Mouse (Mus musculus) embryonic facial prominence, embryonic 15.5 days (tissue): ENCODE measurements around the gene Nudt22. TPM values are rescaled to one million over a fixed set of nuclear protein-coding genes. Genes with fewer than 3 reads are reported as not detected.
A peak's percentile ranks its signal among the peaks of the same experiment; 100 is the strongest.

ENCODE experiments used
- ATAC-seq: fragments of 200-750 bp; cut with Nextera tagmentation; 2 replicates; pipeline ENCODE4 v1.8.0; 2017; ENCODE audit warnings: low read depth, moderate TSS enrichment; ENCODE audit not compliant: insufficient number of reproducible peaks, low FRiP score, low TSS enrichment
- H3K27ac ChIP-seq: fragments of 300-500 bp; sonication (generic); replicated peaks from 2 replicates; pipeline ENCODE4 v1.5.1; 2015; ENCODE audit warnings: mild to moderate bottlenecking, inconsistent platforms
- H3K27me3 ChIP-seq: fragments of 300-500 bp; sonication (generic); 2 replicates; pipeline ENCODE4 v1.6.1; 2015; ENCODE audit warnings: inconsistent platforms
- H3K36me3 ChIP-seq: fragments of 300-500 bp; sonication (generic); 2 replicates; pipeline ENCODE4 v1.6.1; 2015; ENCODE audit warnings: mild to moderate bottlenecking, inconsistent platforms
- H3K4me1 ChIP-seq: fragments of 300-500 bp; sonication (generic); 2 replicates; pipeline ENCODE4 v1.6.1; 2015; ENCODE audit warnings: inconsistent platforms
- H3K4me2 ChIP-seq: fragments of 300-500 bp; sonication (generic); replicated peaks from 2 replicates; pipeline ENCODE4 v1.6.1; 2015; ENCODE audit warnings: mild to moderate bottlenecking, inconsistent platforms
- H3K4me3 ChIP-seq: fragments of 300-500 bp; sonication (generic); replicated peaks from 2 replicates; pipeline ENCODE4 v1.5.1; 2015; ENCODE audit warnings: mild to moderate bottlenecking, inconsistent platforms
- H3K9ac ChIP-seq: fragments of 300-500 bp; sonication (generic); 2 replicates; pipeline ENCODE4 v1.6.1; 2015; ENCODE audit warnings: inconsistent platforms
- H3K9me3 ChIP-seq: fragments of 300-500 bp; sonication (generic); replicated peaks from 2 replicates; pipeline ENCODE4 v1.6.1; 2016; ENCODE audit warnings: inconsistent platforms
- WGBS: fragments of 180-500 bp; shearing (Covaris S2); methylation state at CpG from one replicate; pipeline ENCODE4 v1.1.7; 2015; 5-methylcytosine and 5-hydroxymethylcytosine counted together
- polyA plus RNA-seq: library from polyadenylated mRNA; unstranded; fragments of >200 nt; fragmentation: Nextera tagmentation; extraction: Ambion mirVana; gene quantifications from 2 replicates; pipeline ENCODE4 v1.2.1, GENCODE M21; 2015

The Nudt22 gene
- polyA plus RNA-seq, 1 experiment from 2014 or later: 24.1 TPM

GRCm38 (mm10) chr19:6952712-6953037 is 43.2 kb downstream of the Nudt22 start:
- no peak for ATAC-seq
- Histone ChIP-seq H3K27ac (peak overlapping the region; percentile 97), H3K36me3 (peaks cover 44% of the 10 kb centered on the region), H3K27me3 (no peaks in the 10 kb centered on the region), H3K9me3 (no peaks in the 10 kb centered on the region), H3K4me1 (peaks cover 37% of the 10 kb centered on the region), H3K4me2 (peak overlapping the region; percentile 95), H3K9ac (peak overlapping the region; percentile 63; the same call in 1 of the 2 replicates), H3K4me3 (peak overlapping the region; percentile 58)
- 8% methylated on average over 3 of the region's 3 CpGs for WGBS

- Histone ChIP-seq H3K9me3 (no peaks in the 10 kb centered on the region), H3K9ac (peak overlapping the region; percentile 63), H3K4me2 (peak overlapping the region; percentile 95), H3K27me3 (no peaks in the 10 kb centered on the region), H3K4me1 (peaks cover 38% of the 10 kb centered on the region), H3K4me3 (peak overlapping the region; percentile 58), H3K27ac (peak overlapping the region; percentile 97), H3K36me3 (peaks cover 39% of the 10 kb centered on the region)
- ATAC-seq: no peak
- WGBS: 1% methylated on average over 31 of the region's 31 CpGs
Measured at GRCm38 (mm10) chr19:6951994-6952711, 43.8 kb downstream of the Nudt22 start.

GRCm38 (mm10) chr19:6951381-6951968 is 44.4 kb downstream of the Nudt22 start:
- peak overlapping the region; percentile 97 for H3K27ac ChIP-seq
- peaks cover 39% of the 10 kb centered on the region for H3K4me1 ChIP-seq
- H3K4me2 ChIP-seq: peak overlapping the region; percentile 95
- H3K36me3 ChIP-seq: peaks cover 32% of the 10 kb centered on the region
- H3K9me3 ChIP-seq: no peaks in the 10 kb centered on the region
- H3K4me3 ChIP-seq: peak overlapping the region; percentile 58
- H3K27me3 ChIP-seq: no peaks in the 10 kb centered on the region
- peak overlapping the region; percentile 68 for H3K9ac ChIP-seq
- under 1% methylated on average over 35 of the region's 35 CpGs for WGBS
- peak; percentile 85 for ATAC-seq

- no peaks in the 10 kb centered on the region for H3K9me3 ChIP-seq
- H3K27ac ChIP-seq: peak overlapping the region; percentile 97
- H3K4me2 ChIP-seq: peak overlapping the region; percentile 95
- no peaks in the 10 kb centered on the region for H3K27me3 ChIP-seq
- peaks cover 25% of the 10 kb centered on the region for H3K36me3 ChIP-seq
- H3K4me3 ChIP-seq: peak overlapping the region; percentile 58
- peaks cover 39% of the 10 kb centered on the region for H3K4me1 ChIP-seq
- WGBS: under 1% methylated on average over 28 of the region's 28 CpGs
- peak overlapping the region; percentile 68 for H3K9ac ChIP-seq
- ATAC-seq: peak; percentile 25; the same call in 1 of the 2 replicates
Measured at GRCm38 (mm10) chr19:6950613-6951153, 45.2 kb downstream of the Nudt22 start.

GRCm38 (mm10) chr19:6949951-6950350 is 46.0 kb downstream of the Nudt22 start:
- Histone ChIP-seq H3K27me3 (no peaks in the 10 kb centered on the region), H3K4me3 (peak overlapping the region; percentile 58), H3K4me1 (peaks cover 39% of the 10 kb centered on the region), H3K9me3 (no peaks in the 10 kb centered on the region), H3K4me2 (peak overlapping the region; percentile 95), H3K36me3 (peaks cover 18% of the 10 kb centered on the region), H3K27ac (peak overlapping the region; percentile 97; the same call in 1 of the 2 replicates), H3K9ac (no peak overlapping the region)
- 56% methylated on average over 5 of the region's 5 CpGs for WGBS
- ATAC-seq: no peak

GRCm38 (mm10) chr19:6949532-6949931 is 46.4 kb downstream of the Nudt22 start:
- Histone ChIP-seq H3K4me3 (no peak overlapping the region), H3K36me3 (peaks cover 18% of the 10 kb centered on the region), H3K4me1 (peaks cover 39% of the 10 kb centered on the region), H3K9ac (no peak overlapping the region), H3K27ac (no peak overlapping the region), H3K9me3 (no peaks in the 10 kb centered on the region), H3K27me3 (no peaks in the 10 kb centered on the region), H3K4me2 (no peak overlapping the region)
- ATAC-seq: no peak
- WGBS: 90% methylated on average over 5 of the region's 5 CpGs

- Histone ChIP-seq H3K4me1 (peaks cover 32% of the 10 kb centered on the region), H3K4me2 (no peak overlapping the region), H3K36me3 (0 out of 2 replicates have a peak, but pooled peaks cover 8% of the 10 kb centered on the region), H3K9ac (no peak overlapping the region), H3K27ac (0 out of 2 replicates have a peak overlapping the region, but pooled peaks have one; percentile 17), H3K4me3 (no peak overlapping the region), H3K9me3 (no peaks in the 10 kb centered on the region), H3K27me3 (no peaks in the 10 kb centered on the region)
- no peak for ATAC-seq
- 77% methylated on average over 4 of the region's 4 CpGs for WGBS
Measured at GRCm38 (mm10) chr19:6948186-6948585, 47.7 kb downstream of the Nudt22 start.

GRCm38 (mm10) chr19:6947742-6948141 is 48.2 kb downstream of the Nudt22 start:
- 0 out of 2 replicates have a peak overlapping the region, but pooled peaks have one; percentile 17 for H3K27ac ChIP-seq
- no peak overlapping the region for H3K9ac ChIP-seq
- ATAC-seq: no peak
- peaks cover 32% of the 10 kb centered on the region for H3K4me1 ChIP-seq
- no peaks in the 10 kb centered on the region for H3K27me3 ChIP-seq
- 0 out of 2 replicates have a peak, but pooled peaks cover 8% of the 10 kb centered on the region for H3K36me3 ChIP-seq
- WGBS: 44% methylated on average over 4 of the region's 4 CpGs
- H3K4me3 ChIP-seq: no peak overlapping the region
- H3K9me3 ChIP-seq: no peaks in the 10 kb centered on the region
- H3K4me2 ChIP-seq: no peak overlapping the region

- 94% methylated on average over 6 of the region's 6 CpGs for WGBS
- Histone ChIP-seq H3K9me3 (no peaks in the 10 kb centered on the region), H3K4me3 (no peak overlapping the region), H3K27me3 (no peaks in the 10 kb centered on the region), H3K9ac (no peak overlapping the region), H3K36me3 (0 out of 2 replicates have a peak, but pooled peaks cover 6% of the 10 kb centered on the region), H3K27ac (no peak overlapping the region), H3K4me2 (no peak overlapping the region), H3K4me1 (peaks cover 30% of the 10 kb centered on the region)
- no peak for ATAC-seq
Measured at GRCm38 (mm10) chr19:6943709-6944108, 52.2 kb downstream of the Nudt22 start.
